Mouse (Mus musculus) megakaryocyte, embryonic 14.5 days (primary cell): Measurements from ENCODE around the gene Eef1a2.

ENCODE experiments used
- FLI1 ChIP-seq: IDR thresholded peaks from 2 replicates; pipeline ENCODE4 v1.6.1; 2012; ENCODE audit warnings: low read length, inconsistent platforms, mixed read lengths
- GATA1 ChIP-seq: IDR thresholded peaks from 3 replicates; pipeline ENCODE4 v1.6.1; 2012; ENCODE audit warnings: mixed read lengths, low read length, inconsistent platforms, borderline replicate concordance

- no peak for TF ChIP-seq FLI1
- TF ChIP-seq GATA1, result no peak
Observed at GRCm38 (mm10) chr2:181135446-181135818, 21.4 kb downstream of the Eef1a2 start.
